Mouse (Mus musculus) myocyte (in vitro differentiated cells): ENCODE results near the gene Ttc33. TPM values are rescaled to one million over a fixed set of nuclear protein-coding genes. Genes with fewer than 3 reads are reported as not detected.

Experiments
- H3K27me3 ChIP-seq: one replicate; pipeline ENCODE4 v1.6.1; 2011; ENCODE audit not compliant: control insufficient read depth, insufficient read depth, insufficient read length
- H3K36me3 ChIP-seq: one replicate; pipeline ENCODE4 v1.6.1; 2011; ENCODE audit not compliant: control insufficient read depth, insufficient read depth
- H3K4me2 ChIP-seq: one replicate; pipeline ENCODE4 v1.6.1; 2011; ENCODE audit warnings: low read depth, control low read depth
- H3K4me3 ChIP-seq: one replicate; pipeline ENCODE4 v1.5.1; 2011; ENCODE audit warnings: mild to moderate bottlenecking, control low read depth, moderate library complexity
- H3K79me2 ChIP-seq: one replicate; pipeline ENCODE4 v1.6.1; 2011; ENCODE audit not compliant: control insufficient read depth, insufficient read depth
- H3ac ChIP-seq: one replicate; pipeline ENCODE4 v1.6.1; 2011; ENCODE audit not compliant: control insufficient read depth, insufficient read length
- CEBPB ChIP-seq: IDR thresholded peaks from 2 replicates; pipeline ENCODE4 v1.6.1; 2011; ENCODE audit warnings: mild to moderate bottlenecking, moderate library complexity; ENCODE audit not compliant: poor library complexity, insufficient read depth, severe bottlenecking
- E2F4 ChIP-seq: IDR thresholded peaks from one replicate; pipeline ENCODE4 v1.6.1; 2011; ENCODE audit warnings: mild to moderate bottlenecking, control low read depth, moderate library complexity; ENCODE audit not compliant: insufficient read depth
- MAX ChIP-seq: IDR thresholded peaks from one replicate; pipeline ENCODE4 v1.6.1; 2011; ENCODE audit warnings: low read depth, mild to moderate bottlenecking, control low read depth
- MYOD1 ChIP-seq, 3 experiments: IDR thresholded peaks; one replicate each; pipeline ENCODE4 v1.6.1; 2011; ENCODE audit warnings: control low read depth in 2 of 3, low read depth in 2 of 3, mild to moderate bottlenecking in 2 of 3, moderate library complexity in 1 of 3; ENCODE audit not compliant: insufficient read length in 2 of 3, control insufficient read depth in 1 of 3
- MYOG ChIP-seq, 3 experiments: IDR thresholded peaks; one replicate each; pipeline ENCODE4 v1.6.1; 2011; ENCODE audit warnings: control low read depth in 2 of 3, low read depth in 2 of 3, mild to moderate bottlenecking in 2 of 3; ENCODE audit not compliant: insufficient read length in 2 of 3, control insufficient read depth in 1 of 3, insufficient read depth in 1 of 3
- POLR2A ChIP-seq: IDR thresholded peaks from one replicate; pipeline ENCODE4 v1.6.1; 2011; ENCODE audit warnings: low read depth, mild to moderate bottlenecking, control low read depth, moderate library complexity; ENCODE audit not compliant: insufficient read length
- POLR2AphosphoS2 ChIP-seq: IDR thresholded peaks from one replicate; pipeline ENCODE4 v1.6.1; 2011; ENCODE audit warnings: low read depth, control low read depth; ENCODE audit not compliant: insufficient read length
- REST ChIP-seq: IDR thresholded peaks from one replicate; pipeline ENCODE4 v1.6.1; 2011; ENCODE audit warnings: mild to moderate bottlenecking, control low read depth, moderate library complexity; ENCODE audit not compliant: insufficient read depth, insufficient read length
- SRF ChIP-seq: IDR thresholded peaks from one replicate; pipeline ENCODE4 v1.6.1; 2011; ENCODE audit warnings: low read depth; ENCODE audit not compliant: control insufficient read depth, insufficient read length
- TCF12 ChIP-seq: IDR thresholded peaks from one replicate; pipeline ENCODE4 v1.6.1; 2011; ENCODE audit warnings: mild to moderate bottlenecking, control low read depth; ENCODE audit not compliant: poor library complexity, insufficient read depth, severe bottlenecking
- TCF3 ChIP-seq: IDR thresholded peaks from one replicate; pipeline ENCODE4 v1.6.1; 2011; ENCODE audit warnings: low read depth, control low read depth; ENCODE audit not compliant: insufficient read length
- USF1 ChIP-seq: IDR thresholded peaks from one replicate; pipeline ENCODE4 v1.6.1; 2011; ENCODE audit warnings: low read depth, mild to moderate bottlenecking, control low read depth, moderate library complexity
- polyA plus RNA-seq: library from polyadenylated mRNA; unstranded; fragments of >200 nt; fragmentation: generic; extraction: Trizol; gene quantifications from one replicate; pipeline ENCODE4 v1.2.1, GENCODE M21; 2012; ENCODE audit warnings: missing spikeins

Ttc33 gene
- polyA plus RNA-seq, 1 experiment = 17.8 TPM

GRCm38 (mm10) chr15:5140357-5140756 is 45.0 kb upstream of the Ttc33 start:
- H3K36me3 ChIP-seq = no peaks in the 10 kb centered on the region
- H3ac ChIP-seq = no peak overlapping the region
- H3K27me3 ChIP-seq = no peaks in the 10 kb centered on the region
- H3K4me3 ChIP-seq = no peak overlapping the region
- TF ChIP-seq MAX (no peak), TCF12 (no peak), USF1 (no peak), CEBPB (no peak), TCF3 (no peak), MYOG (IDR thresholded peaks at IDR 0.05; ENCODE audit: control insufficient read depth in 1 of 3, insufficient read depth in 1 of 3, insufficient read length in 2 of 3, low read depth in 2 of 3) (no peak), SRF (no peak), REST (no peak), POLR2A (no peak)
- no peak overlapping the region for H3K4me2 ChIP-seq
- H3K79me2 ChIP-seq = peaks cover 13% of the 10 kb centered on the region

DNA sequence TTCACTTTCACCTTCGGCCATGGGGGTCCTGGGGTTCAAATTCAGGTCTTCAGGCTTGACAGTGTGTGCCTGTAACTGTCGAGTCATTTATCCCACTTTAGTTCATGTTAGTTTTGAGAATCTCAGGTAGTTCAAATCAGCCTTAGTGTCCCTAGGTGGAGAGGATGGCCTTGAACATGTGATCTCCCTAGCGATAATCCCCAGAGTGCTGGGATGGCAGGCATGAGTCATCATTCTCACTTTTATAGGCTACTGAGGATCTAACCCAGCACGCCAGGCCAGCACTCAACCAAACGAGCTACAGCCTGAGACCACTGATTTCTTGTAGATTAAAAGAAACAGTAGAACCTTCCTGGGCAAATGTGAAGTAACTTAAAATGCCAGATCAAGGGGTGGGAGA is 43.3 kb upstream of the Ttc33 start:
- TF ChIP-seq MAX (no peak), MYOG (IDR thresholded peaks at IDR 0.05; ENCODE audit: control insufficient read depth in 1 of 3, insufficient read depth in 1 of 3, insufficient read length in 2 of 3, low read depth in 2 of 3) (no peak), E2F4 (no peak), MYOD1 (IDR thresholded peaks at IDR 0.05; ENCODE audit: control insufficient read depth in 1 of 3, insufficient read length in 2 of 3, low read depth in 2 of 3) (no peak), TCF3 (no peak), USF1 (peak; percentile 39)
- Histone ChIP-seq H3ac (no peak overlapping the region), H3K4me2 (no peak overlapping the region), H3K36me3 (no peaks in the 10 kb centered on the region), H3K27me3 (no peaks in the 10 kb centered on the region), H3K79me2 (peaks cover 30% of the 10 kb centered on the region), H3K4me3 (no peak overlapping the region)

GRCm38 (mm10) chr15:5142714-5143113 is 42.6 kb upstream of the Ttc33 start:
- TF ChIP-seq CEBPB = no peak
- no peak for TF ChIP-seq POLR2A
- no peak for TF ChIP-seq MYOD1 (IDR thresholded peaks at IDR 0.05; ENCODE audit: control insufficient read depth in 1 of 3, insufficient read length in 2 of 3, low read depth in 2 of 3)
- TF ChIP-seq TCF12 = no peak
- no peak for TF ChIP-seq POLR2AphosphoS2
- no peak for TF ChIP-seq TCF3
- TF ChIP-seq USF1 = no peak
- no peak for TF ChIP-seq SRF
- no peak for TF ChIP-seq REST
- TF ChIP-seq MAX = no peak
- Histone ChIP-seq H3K79me2 (peaks cover 37% of the 10 kb centered on the region), H3K4me3 (peak overlapping the region; percentile 53), H3K27me3 (no peaks in the 10 kb centered on the region), H3K36me3 (no peaks in the 10 kb centered on the region), H3K4me2 (peak overlapping the region; percentile 71), H3ac (no peak overlapping the region)

DNA sequence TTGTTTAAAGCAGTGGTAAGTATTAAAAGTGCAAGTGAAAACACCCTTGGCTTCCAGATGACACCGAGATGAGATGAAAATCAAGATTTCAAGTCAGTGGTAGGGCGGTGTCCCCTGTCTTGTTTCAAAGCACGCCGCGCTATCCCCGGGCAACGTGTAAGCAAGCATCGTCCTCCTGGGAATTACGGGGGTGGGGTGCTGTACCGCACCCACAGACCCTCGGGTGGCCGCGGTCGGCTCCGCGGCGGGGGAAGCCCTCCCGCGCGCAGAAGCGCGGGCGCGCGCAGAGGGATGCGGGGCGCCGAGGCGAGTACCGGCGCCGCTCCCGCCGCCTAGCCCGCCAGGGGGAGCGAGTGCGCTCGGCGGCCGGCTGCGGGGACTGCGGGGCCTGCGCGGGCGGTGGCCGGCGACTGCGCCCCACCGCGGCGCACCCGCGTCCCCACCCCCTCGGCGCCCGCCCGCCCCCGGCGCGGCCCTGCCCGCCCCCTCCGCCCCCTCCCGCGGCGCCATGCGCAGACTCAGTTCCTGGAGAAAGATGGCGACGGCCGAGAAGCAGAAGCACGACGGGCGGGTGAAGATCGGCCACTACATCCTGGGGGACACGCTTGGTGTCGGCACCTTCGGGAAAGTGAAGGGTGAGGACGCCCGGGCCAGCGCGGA is 41.8 kb upstream of the Ttc33 start, which contains the start of gene Prkaa1:
Prkaa1 (plus strand) TSS at position 501 of the 660 bp plus-strand sequence.
- no peaks in the 10 kb centered on the region for H3K27me3 ChIP-seq
- H3ac ChIP-seq = peak within 1 kb of the TSS; percentile 70
- H3K79me2 ChIP-seq = peaks cover 44% of the 10 kb centered on the region
- H3K4me3 ChIP-seq = peak within 1 kb of the TSS; percentile 53
- peak in 1 of 3 experiments; percentile 42 for TF ChIP-seq MYOG (IDR thresholded peaks at IDR 0.05; ENCODE audit: control insufficient read depth in 1 of 3, insufficient read depth in 1 of 3, insufficient read length in 2 of 3, low read depth in 2 of 3)
- no peak for TF ChIP-seq TCF12
- no peak for TF ChIP-seq USF1
- no peak for TF ChIP-seq CEBPB
- TF ChIP-seq REST = no peak
- TF ChIP-seq POLR2A = peak; percentile 82
- TF ChIP-seq POLR2AphosphoS2 = peak; percentile 87
- no peak for TF ChIP-seq SRF
- no peak for TF ChIP-seq E2F4
- no peak for TF ChIP-seq TCF3
- TF ChIP-seq MAX = no peak
- peak in 1 of 3 experiments; percentile 23 for TF ChIP-seq MYOD1 (IDR thresholded peaks at IDR 0.05; ENCODE audit: control insufficient read depth in 1 of 3, insufficient read length in 2 of 3, low read depth in 2 of 3)
- peak within 1 kb of the TSS; percentile 95 for H3K4me2 ChIP-seq
- H3K36me3 ChIP-seq = no peaks in the 10 kb centered on the region

DNA sequence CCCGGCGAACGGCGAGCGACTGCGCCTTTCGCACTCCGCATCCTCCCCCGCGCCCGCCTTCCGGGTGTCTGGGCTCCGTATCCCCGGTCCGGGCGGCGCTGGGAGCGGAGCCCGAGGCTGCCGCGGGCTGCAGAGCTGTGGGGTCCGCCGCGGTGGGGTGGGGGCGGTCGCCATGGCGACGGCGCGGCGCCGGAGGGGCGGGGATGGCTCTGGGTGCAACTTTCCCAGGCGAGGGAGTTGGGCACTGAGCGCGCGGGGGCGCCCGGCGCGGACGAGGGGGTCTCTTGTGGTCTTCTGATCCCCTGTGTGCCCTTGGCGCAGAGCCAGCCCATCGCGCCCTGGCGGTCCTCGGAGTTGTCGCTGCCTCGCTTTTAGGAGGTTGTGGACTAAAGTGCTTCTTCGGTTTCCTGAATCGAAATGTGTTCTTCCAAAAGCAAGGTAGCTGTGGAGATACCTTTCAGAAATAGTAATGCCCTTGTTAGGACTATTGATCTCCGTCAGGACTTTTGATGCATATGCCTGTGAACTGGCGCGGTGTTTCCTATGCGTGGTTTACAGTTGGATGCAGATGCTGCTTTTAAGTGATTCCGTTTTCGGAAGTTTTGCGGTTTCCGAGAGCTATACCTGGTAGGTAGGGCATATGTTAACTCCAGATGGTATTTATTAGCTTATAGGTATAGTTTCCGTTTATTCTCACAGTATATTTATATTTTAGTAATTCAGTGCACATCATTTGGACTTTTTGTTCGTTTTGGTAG is 41.1 kb upstream of the Ttc33 start:
- Histone ChIP-seq H3ac (peak overlapping the region; percentile 70), H3K27me3 (no peaks in the 10 kb centered on the region), H3K4me2 (peak overlapping the region; percentile 95), H3K4me3 (peak overlapping the region; percentile 53), H3K79me2 (peaks cover 52% of the 10 kb centered on the region), H3K36me3 (no peaks in the 10 kb centered on the region)
- no peak for TF ChIP-seq E2F4
- TF ChIP-seq POLR2A = no peak
- peak in 1 of 3 experiments; percentile 1 for TF ChIP-seq MYOD1 (IDR thresholded peaks at IDR 0.05; ENCODE audit: control insufficient read depth in 1 of 3, insufficient read length in 2 of 3, low read depth in 2 of 3)
